Mouse (Mus musculus): ENCODE data around the gene Pid1. TPM values are rescaled to one million over a fixed set of nuclear protein-coding genes. Genes with fewer than 3 reads are reported as not detected.

Pid1 gene
- polyA plus RNA-seq, 1 experiment from 2014 or later: 67.0 TPM

DNA sequence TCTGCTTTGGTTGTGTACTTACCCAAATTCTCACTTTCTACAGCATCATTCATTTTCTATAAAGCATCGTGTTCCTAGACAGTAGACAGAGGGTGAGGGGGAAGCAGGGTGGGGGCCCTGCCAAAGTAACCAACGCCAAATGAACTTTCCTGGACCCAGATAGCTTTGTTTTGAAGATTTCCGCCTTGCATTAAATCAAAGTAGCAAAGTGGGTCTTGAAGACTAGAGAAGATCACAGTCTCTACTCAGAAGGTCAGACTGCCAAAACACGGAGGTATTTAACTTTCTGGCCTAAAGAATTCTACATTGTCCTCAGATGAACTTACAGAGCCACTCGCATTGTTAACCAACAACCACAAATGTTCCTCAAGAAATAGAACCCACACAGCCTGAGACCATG lies 109.6 kb downstream of the Pid1 start:
- 76% methylated on average over 5 of the region's 5 CpGs for WGBS
- H3K27ac ChIP-seq (ENCODE audit: low read length): no peak overlapping the region
- H3K4me1 ChIP-seq (replicated peaks; ENCODE audit: control insufficient read depth, insufficient read depth, low read length): peaks cover 16% of the 10 kb centered on the region
- no peaks in the 10 kb centered on the region for H3K9me3 ChIP-seq (ENCODE audit: control insufficient read depth, low read length)
- H3K27me3 ChIP-seq (replicated peaks; ENCODE audit: control insufficient read depth, insufficient read depth, low read length): no peaks in the 10 kb centered on the region
- no peak for ATAC-seq
- H3K9ac ChIP-seq (replicated peaks; ENCODE audit: low read depth, low read length): no peak overlapping the region
- no peak overlapping the region for H3K4me2 ChIP-seq (ENCODE audit: low read length)
- no peak overlapping the region for H3K4me3 ChIP-seq (replicated peaks; ENCODE audit: low read length)
- no peaks in the 10 kb centered on the region for H3K36me3 ChIP-seq (ENCODE audit: control insufficient read depth, insufficient read depth)

DNA sequence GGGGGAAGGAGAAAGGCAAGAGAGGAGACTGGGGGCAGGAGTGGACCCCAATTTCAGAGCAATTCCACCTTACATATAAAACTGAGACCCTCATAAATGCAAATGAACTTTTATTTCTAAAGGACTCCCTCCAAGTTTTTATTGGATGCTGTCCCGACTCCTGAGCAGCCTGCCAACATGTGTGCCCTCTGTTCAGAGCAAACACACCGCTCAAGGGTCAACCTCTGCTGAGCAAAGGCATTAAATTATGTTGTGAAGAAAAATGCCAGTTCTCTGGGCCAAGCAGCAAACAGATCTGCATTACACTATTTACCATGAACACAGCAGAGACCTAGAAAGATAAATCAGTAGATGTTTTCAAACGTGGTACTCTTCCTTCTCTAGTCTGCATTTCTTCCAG lies 110.1 kb downstream of the Pid1 start:
- ATAC-seq: no peak
- H3K9ac ChIP-seq (replicated peaks; ENCODE audit: low read depth, low read length): no peak overlapping the region

DNA sequence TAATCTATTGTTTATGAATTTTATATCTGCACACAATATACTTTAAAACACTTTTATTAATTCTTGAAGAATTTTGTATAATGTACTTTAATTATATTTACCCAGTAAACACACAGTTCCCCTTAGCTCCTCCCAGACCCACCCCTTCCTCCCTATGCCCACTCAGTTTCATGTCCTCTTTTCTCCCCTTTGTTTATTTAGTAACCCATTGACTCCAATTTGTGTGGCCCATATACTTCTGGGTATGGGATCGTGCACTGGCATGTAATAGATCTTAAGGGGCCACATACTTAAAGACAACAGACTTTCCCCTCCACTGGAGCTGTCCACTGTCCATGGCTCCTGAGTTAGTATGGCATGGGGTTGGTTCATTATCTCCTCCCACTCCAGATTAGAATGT lies 112.8 kb downstream of the Pid1 start:
- no peak overlapping the region for H3K4me3 ChIP-seq (replicated peaks; ENCODE audit: low read length)
- no peak overlapping the region for H3K27ac ChIP-seq (ENCODE audit: low read length)
- no peak overlapping the region for H3K4me2 ChIP-seq (ENCODE audit: low read length)
- 58% methylated on average over 1 of the region's 1 CpGs for WGBS
- peaks cover 16% of the 10 kb centered on the region for H3K4me1 ChIP-seq (replicated peaks; ENCODE audit: control insufficient read depth, insufficient read depth, low read length)
- no peak overlapping the region for H3K9ac ChIP-seq (replicated peaks; ENCODE audit: low read depth, low read length)
- H3K9me3 ChIP-seq (ENCODE audit: control insufficient read depth, low read length): no peaks in the 10 kb centered on the region
- H3K36me3 ChIP-seq (ENCODE audit: control insufficient read depth, insufficient read depth): no peaks in the 10 kb centered on the region
- no peaks in the 10 kb centered on the region for H3K27me3 ChIP-seq (replicated peaks; ENCODE audit: control insufficient read depth, insufficient read depth, low read length)
- ATAC-seq: no peak

More for the DNA sequence above, 110.1 kb downstream of the Pid1 start:
- Histone ChIP-seq H3K27me3 (replicated peaks; ENCODE audit: control insufficient read depth, insufficient read depth, low read length) (no peaks in the 10 kb centered on the region), H3K36me3 (ENCODE audit: control insufficient read depth, insufficient read depth) (no peaks in the 10 kb centered on the region), H3K9me3 (ENCODE audit: control insufficient read depth, low read length) (no peaks in the 10 kb centered on the region), H3K4me3 (replicated peaks; ENCODE audit: low read length) (no peak overlapping the region), H3K4me1 (replicated peaks; ENCODE audit: control insufficient read depth, insufficient read depth, low read length) (peaks cover 16% of the 10 kb centered on the region), H3K4me2 (ENCODE audit: low read length) (no peak overlapping the region), H3K27ac (ENCODE audit: low read length) (no peak overlapping the region)
- WGBS: 25% methylated on average over 3 of the region's 3 CpGs

DNA sequence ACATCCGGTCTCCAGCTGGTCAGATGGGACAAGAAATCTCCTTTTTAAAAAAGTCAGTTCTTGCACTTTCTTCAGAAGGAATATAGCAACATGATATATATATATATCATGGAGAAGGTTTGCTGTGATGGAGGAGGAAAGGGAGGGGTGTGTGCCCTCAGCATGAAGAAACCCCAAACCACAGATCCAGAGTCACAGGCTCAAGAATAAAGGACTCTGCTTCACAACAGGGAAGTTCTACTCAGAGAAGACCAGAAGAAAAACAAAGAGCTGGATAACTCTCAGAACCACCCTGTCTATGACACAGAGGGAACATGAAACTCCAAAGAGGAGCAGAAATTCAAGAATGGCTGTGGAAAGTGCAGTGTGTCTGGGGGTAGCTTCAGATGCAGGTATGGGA lies 113.2 kb downstream of the Pid1 start:
- Histone ChIP-seq H3K27me3 (replicated peaks; ENCODE audit: control insufficient read depth, insufficient read depth, low read length) (no peaks in the 10 kb centered on the region), H3K4me1 (replicated peaks; ENCODE audit: control insufficient read depth, insufficient read depth, low read length) (peaks cover 16% of the 10 kb centered on the region), H3K27ac (ENCODE audit: low read length) (no peak overlapping the region), H3K9me3 (ENCODE audit: control insufficient read depth, low read length) (no peaks in the 10 kb centered on the region), H3K9ac (replicated peaks; ENCODE audit: low read depth, low read length) (no peak overlapping the region), H3K4me3 (replicated peaks; ENCODE audit: low read length) (no peak overlapping the region), H3K36me3 (ENCODE audit: control insufficient read depth, insufficient read depth) (no peaks in the 10 kb centered on the region), H3K4me2 (ENCODE audit: low read length) (no peak overlapping the region)
- ATAC-seq: no peak
- 85% methylated on average over 1 of the region's 1 CpGs for whole genome bisulfite sequencing

DNA sequence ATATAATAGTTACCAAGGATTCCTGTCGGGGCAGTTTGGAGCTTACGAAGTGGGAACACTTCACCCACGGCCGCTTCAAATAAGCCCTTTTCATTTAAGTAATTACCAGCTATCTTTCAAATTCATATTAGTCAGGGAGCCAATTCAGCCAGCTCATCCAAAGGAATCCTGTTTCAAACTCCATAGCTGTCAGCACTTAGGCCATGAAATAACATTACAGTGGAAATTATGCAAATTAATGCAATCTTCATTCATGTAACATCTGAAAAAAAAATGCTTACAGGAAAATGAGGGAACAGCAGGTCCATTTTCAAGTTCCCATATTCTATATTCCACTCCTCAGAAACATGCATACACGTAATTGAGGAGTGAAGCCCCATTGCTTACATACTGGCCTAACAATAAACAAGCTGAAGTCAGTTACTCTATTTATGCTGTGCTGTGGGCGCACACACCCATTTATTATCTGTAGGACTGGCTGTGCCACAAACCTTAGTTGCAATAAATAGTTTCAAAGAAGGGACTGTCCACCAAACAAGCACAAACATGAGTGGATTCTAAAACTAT lies 114.1 kb downstream of the Pid1 start:
- WGBS: 24% methylated on average over 6 of the region's 6 CpGs
- Histone ChIP-seq H3K27ac (ENCODE audit: low read length) (0 out of 2 replicates have a peak overlapping the region, but pooled peaks have one; percentile 43), H3K36me3 (ENCODE audit: control insufficient read depth, insufficient read depth) (no peaks in the 10 kb centered on the region), H3K9me3 (ENCODE audit: control insufficient read depth, low read length) (no peaks in the 10 kb centered on the region), H3K4me1 (replicated peaks; ENCODE audit: control insufficient read depth, insufficient read depth, low read length) (peaks cover 16% of the 10 kb centered on the region), H3K4me2 (ENCODE audit: low read length) (no peak overlapping the region), H3K4me3 (replicated peaks; ENCODE audit: low read length) (no peak overlapping the region), H3K9ac (replicated peaks; ENCODE audit: low read depth, low read length) (no peak overlapping the region), H3K27me3 (replicated peaks; ENCODE audit: control insufficient read depth, insufficient read depth, low read length) (no peaks in the 10 kb centered on the region)
- ATAC-seq: peak; percentile 76

DNA sequence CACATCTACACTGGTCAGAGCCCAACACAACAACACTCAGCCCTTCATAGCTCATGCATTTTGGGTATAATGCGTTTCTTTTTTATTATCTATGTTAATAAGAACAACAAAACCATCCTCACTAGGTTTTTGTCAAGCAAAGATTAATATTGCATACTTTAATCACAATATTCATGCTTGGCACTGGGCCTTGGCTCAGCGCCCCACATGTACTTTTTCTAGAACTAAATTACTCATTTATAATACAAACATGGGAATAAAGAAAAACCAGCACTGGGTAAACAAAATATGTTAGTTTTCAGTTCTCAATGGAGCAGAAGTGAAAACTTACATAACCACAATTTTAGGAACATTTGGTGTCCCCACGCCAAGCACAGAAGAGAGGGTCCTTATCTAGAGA lies 116.9 kb downstream of the Pid1 start:
- H3K4me1 ChIP-seq (replicated peaks; ENCODE audit: control insufficient read depth, insufficient read depth, low read length): peaks cover 9% of the 10 kb centered on the region
- H3K36me3 ChIP-seq (ENCODE audit: control insufficient read depth, insufficient read depth): no peaks in the 10 kb centered on the region
- WGBS: 77% methylated on average over 3 of the region's 3 CpGs
- H3K27me3 ChIP-seq (replicated peaks; ENCODE audit: control insufficient read depth, insufficient read depth, low read length): no peaks in the 10 kb centered on the region
- no peak overlapping the region for H3K4me3 ChIP-seq (replicated peaks; ENCODE audit: low read length)
- no peak overlapping the region for H3K27ac ChIP-seq (ENCODE audit: low read length)
- no peaks in the 10 kb centered on the region for H3K9me3 ChIP-seq (ENCODE audit: control insufficient read depth, low read length)
- no peak for ATAC-seq
- H3K9ac ChIP-seq (replicated peaks; ENCODE audit: low read depth, low read length): no peak overlapping the region
- H3K4me2 ChIP-seq (ENCODE audit: low read length): no peak overlapping the region

DNA sequence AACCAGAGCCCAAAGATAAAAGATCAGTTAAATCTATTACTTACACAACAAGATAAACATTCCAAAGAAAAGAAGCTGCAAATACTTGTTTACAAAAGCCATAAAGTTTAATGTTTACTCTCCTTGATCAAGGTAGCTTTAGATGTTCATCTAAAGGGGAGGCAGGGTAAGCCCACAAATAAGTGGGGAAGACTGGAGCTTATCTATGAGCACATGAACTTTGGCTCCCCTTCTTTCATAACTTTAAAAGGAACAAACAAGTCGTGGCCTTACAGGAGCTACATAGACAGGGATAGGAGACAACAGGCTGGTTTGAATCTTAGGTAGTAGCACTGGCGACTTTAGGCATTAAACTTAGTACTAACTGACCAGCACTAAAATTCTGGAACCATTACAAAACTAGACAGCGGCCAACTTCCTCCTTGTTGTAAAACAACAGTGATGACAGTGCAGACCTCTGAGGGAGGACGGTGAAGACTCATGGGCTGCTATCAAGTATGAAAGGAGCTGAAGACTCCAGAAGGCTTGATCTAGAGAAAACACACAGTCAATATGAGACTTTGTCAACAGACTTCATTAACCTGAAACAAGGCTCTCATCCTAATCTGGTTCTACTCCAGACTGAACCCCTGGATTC lies 122.7 kb downstream of the Pid1 start:
- Histone ChIP-seq H3K4me1 (replicated peaks; ENCODE audit: control insufficient read depth, insufficient read depth, low read length) (no peaks in the 10 kb centered on the region), H3K9ac (replicated peaks; ENCODE audit: low read depth, low read length) (no peak overlapping the region), H3K27ac (ENCODE audit: low read length) (no peak overlapping the region), H3K27me3 (replicated peaks; ENCODE audit: control insufficient read depth, insufficient read depth, low read length) (no peaks in the 10 kb centered on the region), H3K9me3 (ENCODE audit: control insufficient read depth, low read length) (no peaks in the 10 kb centered on the region), H3K36me3 (ENCODE audit: control insufficient read depth, insufficient read depth) (no peaks in the 10 kb centered on the region), H3K4me3 (replicated peaks; ENCODE audit: low read length) (no peak overlapping the region), H3K4me2 (ENCODE audit: low read length) (no peak overlapping the region)
- 93% methylated on average over 4 of the region's 4 CpGs for WGBS
- no peak for ATAC-seq

DNA sequence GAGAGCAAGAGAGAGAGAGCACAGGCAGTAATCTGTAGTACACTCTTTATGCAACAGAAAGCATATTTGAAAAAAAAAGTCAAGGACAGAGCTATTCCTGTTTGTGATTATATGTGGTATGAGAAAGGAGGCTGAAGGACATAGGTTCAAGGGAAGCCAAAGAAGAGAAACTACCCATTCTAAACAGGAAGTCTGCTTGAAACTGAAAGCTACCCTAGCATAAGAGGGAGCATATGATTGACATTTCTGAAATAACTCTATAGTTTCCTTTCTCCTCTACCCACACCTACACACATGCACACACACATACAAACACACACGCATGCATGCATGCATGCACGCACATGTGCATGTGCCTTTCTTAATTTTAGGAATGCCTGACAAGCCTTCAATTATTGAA lies 123.8 kb downstream of the Pid1 start:
- H3K4me1 ChIP-seq (replicated peaks; ENCODE audit: control insufficient read depth, insufficient read depth, low read length): no peaks in the 10 kb centered on the region
- no peak overlapping the region for H3K4me2 ChIP-seq (ENCODE audit: low read length)
- no peak overlapping the region for H3K27ac ChIP-seq (ENCODE audit: low read length)
- H3K9me3 ChIP-seq (ENCODE audit: control insufficient read depth, low read length): no peaks in the 10 kb centered on the region
- ATAC-seq: no peak
- no peaks in the 10 kb centered on the region for H3K27me3 ChIP-seq (replicated peaks; ENCODE audit: control insufficient read depth, insufficient read depth, low read length)
- WGBS: 90% methylated on average over 2 of the region's 2 CpGs
- no peaks in the 10 kb centered on the region for H3K36me3 ChIP-seq (ENCODE audit: control insufficient read depth, insufficient read depth)
- no peak overlapping the region for H3K9ac ChIP-seq (replicated peaks; ENCODE audit: low read depth, low read length)
- H3K4me3 ChIP-seq (replicated peaks; ENCODE audit: low read length): no peak overlapping the region

DNA sequence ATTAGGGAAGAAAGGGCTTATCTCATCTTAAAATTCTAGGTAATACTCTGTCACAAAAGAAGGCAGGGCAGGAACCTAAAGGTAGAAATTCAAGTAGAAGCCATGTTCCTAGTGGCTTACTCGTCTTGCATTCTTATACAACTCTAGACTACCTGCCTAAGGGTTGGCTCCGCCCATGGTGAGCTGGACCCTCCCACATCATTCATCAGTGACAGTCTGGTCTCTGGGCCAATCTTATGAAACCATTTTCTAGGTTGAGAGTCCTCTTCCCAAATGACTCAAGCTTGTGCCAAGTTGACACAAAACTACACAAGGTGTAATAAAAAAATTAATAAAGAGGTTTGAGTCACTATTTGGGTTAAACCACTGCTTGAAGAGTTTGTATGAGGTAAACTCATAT lies 133.5 kb downstream of the Pid1 start:
- Histone ChIP-seq H3K27ac (ENCODE audit: low read length) (no peak overlapping the region), H3K36me3 (ENCODE audit: control insufficient read depth, insufficient read depth) (no peaks in the 10 kb centered on the region), H3K9me3 (ENCODE audit: control insufficient read depth, low read length) (no peaks in the 10 kb centered on the region), H3K9ac (replicated peaks; ENCODE audit: low read depth, low read length) (no peak overlapping the region), H3K4me1 (replicated peaks; ENCODE audit: control insufficient read depth, insufficient read depth, low read length) (no peaks in the 10 kb centered on the region), H3K27me3 (replicated peaks; ENCODE audit: control insufficient read depth, insufficient read depth, low read length) (no peaks in the 10 kb centered on the region), H3K4me3 (replicated peaks; ENCODE audit: low read length) (no peak overlapping the region), H3K4me2 (ENCODE audit: low read length) (no peak overlapping the region)
- 89% methylated on average over 2 of the region's 2 CpGs for WGBS
- ATAC-seq: no peak

DNA sequence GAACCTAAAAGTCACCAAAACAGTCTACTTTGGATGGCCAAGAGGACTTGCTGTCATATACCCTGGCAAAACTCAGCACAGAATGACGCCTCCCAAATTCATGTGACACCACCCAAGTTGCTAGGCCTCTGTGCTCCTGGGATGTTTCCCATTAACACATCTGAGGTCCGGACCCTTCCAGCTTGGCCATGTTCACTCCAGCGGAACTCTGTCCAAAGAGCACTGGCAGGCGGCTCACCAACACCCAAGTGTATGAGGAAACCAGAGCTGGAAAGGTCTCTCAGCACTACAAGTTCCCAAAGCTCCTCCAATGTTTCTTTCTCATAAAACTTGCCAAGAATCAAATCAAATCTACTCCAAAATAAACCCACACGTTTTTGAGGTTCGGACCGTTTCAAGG lies 138.4 kb downstream of the Pid1 start:
- Histone ChIP-seq H3K9ac (replicated peaks; ENCODE audit: low read depth, low read length) (no peak overlapping the region), H3K4me1 (replicated peaks; ENCODE audit: control insufficient read depth, insufficient read depth, low read length) (no peaks in the 10 kb centered on the region), H3K36me3 (ENCODE audit: control insufficient read depth, insufficient read depth) (no peaks in the 10 kb centered on the region), H3K9me3 (ENCODE audit: control insufficient read depth, low read length) (no peaks in the 10 kb centered on the region), H3K4me3 (replicated peaks; ENCODE audit: low read length) (no peak overlapping the region), H3K4me2 (ENCODE audit: low read length) (no peak overlapping the region), H3K27ac (ENCODE audit: low read length) (no peak overlapping the region), H3K27me3 (replicated peaks; ENCODE audit: control insufficient read depth, insufficient read depth, low read length) (no peaks in the 10 kb centered on the region)
- WGBS: 92% methylated on average over 7 of the region's 7 CpGs
- ATAC-seq: no peak
